Mouse (Mus musculus) lung, adult 2 months (tissue): Measurements from ENCODE around the gene Jarid2.

Experiments
- CTCF ChIP-seq: fragments of 200-500 bp; IDR thresholded peaks from 2 replicates; pipeline ENCODE4 v1.5.1; 2011; ENCODE audit warnings: mild to moderate bottlenecking, low read length, control low read depth; ENCODE audit not compliant: insufficient read depth
- POLR2A ChIP-seq: fragments of 200-500 bp; IDR thresholded peaks from 2 replicates; pipeline ENCODE4 v1.6.1; 2011; ENCODE audit warnings: low read depth, mild to moderate bottlenecking, control low read depth, low read length, borderline replicate concordance; ENCODE audit errors: extremely low read depth

GRCm38 (mm10) chr13:44946880-44947635, 217.8 kb downstream of the Jarid2 start:
- TF ChIP-seq POLR2A (no peak), CTCF (no peak)
